Mouse (Mus musculus) heart, embryonic 16.5 days (tissue): ENCODE data around the gene Wwox. TPM values are rescaled to one million over a fixed set of nuclear protein-coding genes. Genes with fewer than 3 reads are reported as not detected.

Source experiments
- ATAC-seq: fragments of 200-750 bp; cut with Nextera tagmentation; replicated peaks from 2 replicates; pipeline ENCODE4 v1.8.0; 2017; ENCODE audit warnings: moderate number of reproducible peaks; ENCODE audit not compliant: insufficient read depth, low FRiP score; ENCODE audit errors: extremely low read depth
- H3K27ac ChIP-seq: fragments of 300-500 bp; sonication (generic); 2 replicates; pipeline ENCODE4 v1.5.1; 2014; ENCODE audit warnings: mild to moderate bottlenecking, low read length, control low read depth, moderate library complexity
- H3K27me3 ChIP-seq: fragments of 300-500 bp; sonication (generic); 2 replicates; pipeline ENCODE4 v1.6.1; 2014; ENCODE audit warnings: low read length, mixed read lengths; ENCODE audit not compliant: control insufficient read depth, insufficient read depth
- H3K36me3 ChIP-seq: fragments of 300-500 bp; sonication (generic); 2 replicates; pipeline ENCODE4 v1.6.1; 2014; ENCODE audit not compliant: control insufficient read depth, insufficient read depth
- H3K4me1 ChIP-seq: fragments of 300-500 bp; sonication (generic); 2 replicates; pipeline ENCODE4 v1.6.1; 2014; ENCODE audit warnings: low read length, mixed read lengths; ENCODE audit not compliant: control insufficient read depth, insufficient read depth
- H3K4me2 ChIP-seq: fragments of 300-500 bp; sonication (generic); 2 replicates; pipeline ENCODE4 v1.6.1; 2014; ENCODE audit warnings: low read depth, mild to moderate bottlenecking, control low read depth, low read length
- H3K4me3 ChIP-seq: fragments of 300-500 bp; sonication (generic); 2 replicates; pipeline ENCODE4 v1.5.1; 2014; ENCODE audit warnings: mild to moderate bottlenecking, control low read depth, low read length
- H3K9ac ChIP-seq: fragments of 300-500 bp; sonication (generic); 2 replicates; pipeline ENCODE4 v1.6.1; 2014; ENCODE audit warnings: low read length, control low read depth
- H3K9me3 ChIP-seq: fragments of 300-500 bp; sonication (generic); replicated peaks from 2 replicates; pipeline ENCODE4 v1.6.1; 2016; ENCODE audit warnings: low read length; ENCODE audit not compliant: control insufficient read depth
- WGBS: fragments of 180-500 bp; shearing (Covaris S2); extraction: QIAGEN DNeasy Blood & Tissue Kit; methylation state at CpG from one replicate; pipeline ENCODE4 v1.1.7; 2014; 5-methylcytosine and 5-hydroxymethylcytosine counted together
- polyA plus RNA-seq: library from polyadenylated mRNA; unstranded; fragments of >200 nt; fragmentation: Nextera tagmentation; extraction: Ambion mirVana; gene quantifications from 2 replicates; pipeline ENCODE4 v1.2.1, GENCODE M21; 2015

Wwox gene
- polyA plus RNA-seq, 1 experiment from 2014 or later: 12.8 TPM

GRCm38 (mm10) chr8:114890478-114890877 lies 451.0 kb downstream of the Wwox start:
- H3K36me3 ChIP-seq: no peaks in the 10 kb centered on the region
- H3K27me3 ChIP-seq: no peaks in the 10 kb centered on the region
- peaks cover 7% of the 10 kb centered on the region; the same call in 1 of the 2 replicates for H3K4me1 ChIP-seq
- H3K9ac ChIP-seq: no peak overlapping the region
- ATAC-seq: 0 out of 2 replicates have a peak, but pooled peaks have one; percentile 50
- no peak overlapping the region for H3K4me3 ChIP-seq
- WGBS: 45% methylated on average over 5 of the region's 5 CpGs
- no peak overlapping the region for H3K4me2 ChIP-seq
- no peaks in the 10 kb centered on the region for H3K9me3 ChIP-seq
- no peak overlapping the region for H3K27ac ChIP-seq

- no peak overlapping the region for H3K27ac ChIP-seq
- WGBS: 77% methylated on average over 4 of the region's 4 CpGs
- no peak overlapping the region for H3K9ac ChIP-seq
- peaks cover 7% of the 10 kb centered on the region; the same call in 1 of the 2 replicates for H3K4me1 ChIP-seq
- H3K4me3 ChIP-seq: no peak overlapping the region
- no peak overlapping the region for H3K4me2 ChIP-seq
- no peak for ATAC-seq
- no peaks in the 10 kb centered on the region for H3K9me3 ChIP-seq
- no peaks in the 10 kb centered on the region for H3K27me3 ChIP-seq
- H3K36me3 ChIP-seq: no peaks in the 10 kb centered on the region
These were observed 451.8 kb downstream of the Wwox start for GRCm38 (mm10) chr8:114891252-114891651.

DNA sequence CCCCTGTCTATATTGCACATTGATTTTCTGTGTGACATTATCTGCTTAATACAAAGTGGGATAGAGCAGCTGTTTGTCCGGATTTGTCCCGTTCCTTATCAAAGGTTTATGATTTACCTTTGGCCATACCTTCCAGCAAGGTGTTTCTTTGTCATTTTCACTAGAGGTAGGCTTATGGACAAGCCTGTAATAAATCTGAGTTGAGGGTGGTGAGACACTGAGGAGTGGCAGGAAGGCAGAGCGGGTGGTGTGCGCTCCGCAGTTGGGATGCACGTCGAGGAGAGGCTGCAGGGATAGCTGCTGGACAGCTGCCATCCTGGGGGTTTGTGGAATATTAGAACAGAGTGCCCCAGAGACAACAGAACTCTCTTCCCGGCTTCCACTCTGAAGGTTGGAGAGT lies 458.0 kb downstream of the Wwox start:
- Histone ChIP-seq H3K36me3 (no peaks in the 10 kb centered on the region), H3K4me3 (no peak overlapping the region), H3K4me1 (no peaks in the 10 kb centered on the region; the same call in 1 of the 2 replicates), H3K27ac (no peak overlapping the region), H3K9me3 (no peaks in the 10 kb centered on the region), H3K4me2 (no peak overlapping the region), H3K9ac (no peak overlapping the region), H3K27me3 (no peaks in the 10 kb centered on the region)
- no peak for ATAC-seq
- WGBS: 74% methylated on average over 8 of the region's 8 CpGs

DNA sequence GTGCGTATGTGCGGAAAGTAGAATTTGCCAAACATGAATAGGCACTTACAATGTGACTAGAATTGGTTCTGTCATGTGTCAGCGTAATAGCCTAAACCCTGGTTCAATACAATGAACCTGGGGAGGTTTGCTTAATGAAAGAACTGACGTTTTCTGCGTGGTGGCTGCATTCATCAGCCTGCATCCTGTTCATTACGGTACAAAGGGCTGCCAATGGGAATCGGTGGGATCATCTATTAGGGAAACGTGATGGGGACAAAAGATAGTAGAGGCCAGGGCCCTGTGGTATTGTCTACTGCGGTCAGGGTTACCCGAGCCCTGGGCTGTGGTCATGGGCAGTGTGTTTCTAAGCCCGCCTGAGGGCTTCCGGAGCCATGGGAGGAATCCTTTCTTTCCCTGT lies 459.7 kb downstream of the Wwox start:
- no peak for ATAC-seq
- Histone ChIP-seq H3K4me1 (no peaks in the 10 kb centered on the region; the same call in 1 of the 2 replicates), H3K27ac (no peak overlapping the region)

GRCm38 (mm10) chr8:114902584-114902983 lies 463.1 kb downstream of the Wwox start:
- H3K4me3 ChIP-seq: no peak overlapping the region
- ATAC-seq: no peak

More for the DNA sequence above, 459.7 kb downstream of the Wwox start:
- Histone ChIP-seq H3K36me3 (no peaks in the 10 kb centered on the region), H3K9ac (no peak overlapping the region), H3K27me3 (no peaks in the 10 kb centered on the region), H3K4me2 (no peak overlapping the region), H3K9me3 (no peaks in the 10 kb centered on the region), H3K4me3 (no peak overlapping the region)
- WGBS: 86% methylated on average over 12 of the region's 12 CpGs

GRCm38 (mm10) chr8:114908086-114908485 lies 468.6 kb downstream of the Wwox start:
- no peak for ATAC-seq
- Histone ChIP-seq H3K9ac (no peak overlapping the region), H3K9me3 (no peaks in the 10 kb centered on the region), H3K4me1 (no peaks in the 10 kb centered on the region), H3K27me3 (no peaks in the 10 kb centered on the region), H3K27ac (no peak overlapping the region), H3K4me3 (no peak overlapping the region), H3K36me3 (no peaks in the 10 kb centered on the region), H3K4me2 (no peak overlapping the region)
- 93% methylated on average over 8 of the region's 8 CpGs for WGBS

More at GRCm38 (mm10) chr8:114902584-114902983, 463.1 kb downstream of the Wwox start:
- H3K9me3 ChIP-seq: no peaks in the 10 kb centered on the region
- no peak overlapping the region for H3K4me2 ChIP-seq
- no peaks in the 10 kb centered on the region for H3K27me3 ChIP-seq
- H3K4me1 ChIP-seq: no peaks in the 10 kb centered on the region; the same call in 1 of the 2 replicates
- no peak overlapping the region for H3K27ac ChIP-seq
- no peak overlapping the region for H3K9ac ChIP-seq
- H3K36me3 ChIP-seq: no peaks in the 10 kb centered on the region
- 71% methylated on average over 5 of the region's 5 CpGs for WGBS

- Histone ChIP-seq H3K9me3 (no peaks in the 10 kb centered on the region), H3K27me3 (no peaks in the 10 kb centered on the region), H3K9ac (no peak overlapping the region), H3K4me1 (no peaks in the 10 kb centered on the region), H3K36me3 (no peaks in the 10 kb centered on the region), H3K4me3 (no peak overlapping the region), H3K27ac (no peak overlapping the region), H3K4me2 (no peak overlapping the region)
- 71% methylated on average over 7 of the region's 7 CpGs for WGBS
- ATAC-seq: no peak
These were observed 469.1 kb downstream of the Wwox start for GRCm38 (mm10) chr8:114908589-114908988.

DNA sequence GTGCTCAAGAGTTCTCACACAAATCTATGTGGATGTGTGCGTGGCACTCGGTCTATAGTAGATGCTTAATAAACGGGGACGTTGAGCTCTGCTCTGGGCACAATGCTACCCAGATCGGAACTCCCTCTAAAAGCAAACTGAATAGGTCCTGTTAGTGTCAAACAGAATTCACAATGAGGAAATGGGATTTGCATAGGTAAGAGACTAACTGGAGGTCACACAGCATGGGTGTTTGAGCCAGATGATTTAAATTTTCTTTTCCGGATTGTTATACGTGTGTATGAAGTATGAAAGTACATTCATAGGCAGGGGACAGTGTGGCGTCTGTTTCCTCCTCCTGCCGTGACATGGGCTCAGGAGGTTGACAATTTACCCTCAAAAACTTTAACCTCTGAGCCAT lies 469.7 kb downstream of the Wwox start:
- no peak overlapping the region for H3K4me2 ChIP-seq
- WGBS: 86% methylated on average over 9 of the region's 9 CpGs
- H3K36me3 ChIP-seq: no peaks in the 10 kb centered on the region
- no peak for ATAC-seq
- no peak overlapping the region for H3K27ac ChIP-seq
- H3K9me3 ChIP-seq: no peaks in the 10 kb centered on the region
- no peak overlapping the region for H3K9ac ChIP-seq
- H3K4me3 ChIP-seq: no peak overlapping the region
- no peaks in the 10 kb centered on the region for H3K27me3 ChIP-seq
- no peaks in the 10 kb centered on the region for H3K4me1 ChIP-seq

DNA sequence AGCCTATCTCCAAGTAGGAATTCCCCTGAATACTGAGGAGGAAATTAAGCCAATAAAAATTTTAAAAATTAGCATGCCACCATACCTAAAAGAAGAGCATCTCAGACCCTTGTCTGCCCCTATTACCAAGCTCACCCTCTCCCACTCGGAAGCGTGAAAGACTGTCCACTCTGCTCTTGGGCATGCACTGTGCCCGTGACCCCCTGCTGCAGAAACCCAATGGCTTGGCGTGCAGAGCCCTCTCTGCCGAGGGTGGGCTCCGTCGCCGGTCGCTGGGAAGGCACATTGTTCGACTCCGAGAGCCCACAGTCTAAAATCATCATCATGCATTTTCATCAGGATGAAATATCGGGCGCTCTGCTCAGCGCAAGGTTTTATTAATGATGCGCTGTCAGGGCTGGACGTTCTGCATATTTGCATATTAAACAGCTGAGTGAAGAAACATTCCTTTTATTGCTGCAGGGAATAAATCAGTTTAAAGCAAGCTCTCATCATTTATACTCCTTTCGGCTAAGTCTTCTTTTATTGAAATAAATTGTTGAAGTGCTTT lies 471.7 kb downstream of the Wwox start:
- Histone ChIP-seq H3K36me3 (no peaks in the 10 kb centered on the region), H3K4me1 (no peaks in the 10 kb centered on the region), H3K27me3 (no peaks in the 10 kb centered on the region), H3K9me3 (no peaks in the 10 kb centered on the region), H3K27ac (no peak overlapping the region), H3K4me2 (no peak overlapping the region), H3K9ac (no peak overlapping the region), H3K4me3 (no peak overlapping the region)
- ATAC-seq: no peak
- WGBS: 90% methylated on average over 17 of the region's 17 CpGs
